Mouse (Mus musculus) right cerebral cortex, postnatal 4 days (tissue): ENCODE results near the gene Rock2.

Experiments
- DNase-seq: peaks from one replicate; pipeline ENCODE4 v3.0.0-alpha.2; 2022

Rock2 gene

GRCm38 (mm10) chr12:16872926-16873464 lies 21.7 kb upstream of the Rock2 start:
- no peak for DNase-seq

DNA sequence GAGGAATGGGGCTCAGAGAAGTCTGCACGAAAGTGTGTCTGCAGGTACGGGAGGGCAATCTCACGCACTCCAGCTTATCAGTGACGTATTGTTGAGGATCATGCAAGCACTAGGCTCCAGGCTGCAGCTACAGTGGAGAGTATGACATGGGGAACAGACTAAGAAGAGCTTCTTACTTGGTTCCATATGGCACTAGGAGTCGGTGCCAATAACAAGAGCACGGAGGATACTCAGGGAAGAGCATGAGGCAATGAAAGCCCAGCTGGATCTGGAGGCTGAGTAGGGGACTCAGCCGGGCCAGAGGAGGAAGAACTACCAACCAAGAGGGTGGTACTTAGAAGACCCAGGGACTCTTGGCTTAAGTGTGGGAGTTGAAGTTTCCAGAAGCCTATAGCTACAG lies 21.1 kb upstream of the Rock2 start:
- DNase-seq, result no peak

DNA sequence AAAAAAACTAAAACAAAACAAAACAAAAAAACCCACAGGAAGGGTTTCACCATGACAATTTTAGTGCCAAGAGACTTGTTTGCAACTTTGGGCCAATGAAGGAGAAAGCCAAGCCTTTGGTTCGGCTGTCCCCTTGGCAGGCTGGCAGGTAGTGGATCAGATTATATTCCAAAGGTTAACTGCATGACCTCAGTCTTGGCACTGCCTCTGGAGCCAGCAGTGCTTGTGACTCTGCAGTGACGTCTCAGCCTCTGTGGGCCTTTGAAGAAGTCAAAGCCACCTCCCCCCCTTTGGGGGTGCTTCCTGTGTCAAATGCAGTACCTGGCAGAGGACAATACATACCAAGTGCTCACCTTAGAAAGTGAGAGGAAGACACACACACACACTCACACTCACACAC lies 20.6 kb upstream of the Rock2 start:
- DNase-seq, result no peak

- DNase-seq, result no peak
Measured at GRCm38 (mm10) chr12:16875269-16875668, 19.4 kb upstream of the Rock2 start.

DNA sequence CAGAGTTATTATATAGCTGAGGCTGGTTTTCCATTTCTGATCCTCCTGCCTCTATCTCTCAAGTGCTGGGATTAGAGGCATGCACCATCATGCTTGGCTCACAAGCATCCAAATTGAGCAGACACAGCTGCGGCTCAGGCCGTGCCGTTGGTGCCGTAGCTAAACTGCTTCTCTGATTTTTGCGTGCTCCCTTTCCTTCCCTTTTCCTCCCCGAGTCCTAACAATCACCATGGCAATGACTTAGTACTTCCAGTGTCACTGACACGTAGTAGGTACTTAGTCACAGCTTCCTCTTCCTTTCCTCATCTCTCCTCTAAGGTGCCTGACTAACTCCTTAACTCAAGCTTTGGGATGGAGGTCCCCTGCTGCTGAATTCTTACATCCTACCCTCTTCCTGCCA lies 19.0 kb upstream of the Rock2 start:
- DNase-seq, result no peak

DNA sequence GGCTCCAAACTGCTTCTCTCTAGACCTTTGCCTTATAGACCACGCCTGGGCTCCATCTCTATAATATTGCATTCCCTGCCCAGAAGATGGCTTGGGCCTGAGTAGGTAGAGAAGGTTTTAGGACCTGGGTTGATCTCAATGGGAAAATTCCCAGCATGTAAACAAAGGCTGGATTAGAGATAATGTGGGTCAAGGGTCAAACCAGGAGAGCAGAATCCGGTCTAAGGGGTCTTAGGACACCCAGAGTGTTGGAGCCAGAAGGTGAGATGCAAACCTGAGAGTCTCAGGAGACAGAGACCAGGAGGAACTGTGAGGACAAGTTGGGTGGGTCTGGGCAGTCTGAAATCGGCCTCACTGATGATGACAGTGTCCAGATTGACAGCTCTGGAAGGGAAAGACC lies 18.0 kb upstream of the Rock2 start:
- DNase-seq, result no peak

DNA sequence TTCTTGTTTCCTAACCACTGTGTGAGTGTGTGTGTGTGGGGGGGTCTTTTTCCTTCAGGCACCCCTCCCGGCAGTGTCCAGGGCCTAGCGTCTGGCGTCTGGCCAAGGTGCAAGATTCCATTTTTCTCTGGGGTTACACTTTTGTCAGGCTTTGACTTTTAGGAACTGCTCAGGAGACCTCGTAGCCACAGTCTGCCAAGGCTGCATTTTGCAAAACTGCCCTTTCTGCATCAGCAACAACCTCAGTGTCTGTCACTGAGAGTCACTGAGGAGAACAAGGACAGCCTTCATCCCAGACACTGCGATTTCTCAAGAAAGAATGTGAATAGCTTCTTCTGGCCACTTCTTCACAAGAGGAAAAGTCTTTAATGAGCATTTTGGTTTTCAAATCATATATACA lies 17.6 kb upstream of the Rock2 start:
- no peak for DNase-seq

DNA sequence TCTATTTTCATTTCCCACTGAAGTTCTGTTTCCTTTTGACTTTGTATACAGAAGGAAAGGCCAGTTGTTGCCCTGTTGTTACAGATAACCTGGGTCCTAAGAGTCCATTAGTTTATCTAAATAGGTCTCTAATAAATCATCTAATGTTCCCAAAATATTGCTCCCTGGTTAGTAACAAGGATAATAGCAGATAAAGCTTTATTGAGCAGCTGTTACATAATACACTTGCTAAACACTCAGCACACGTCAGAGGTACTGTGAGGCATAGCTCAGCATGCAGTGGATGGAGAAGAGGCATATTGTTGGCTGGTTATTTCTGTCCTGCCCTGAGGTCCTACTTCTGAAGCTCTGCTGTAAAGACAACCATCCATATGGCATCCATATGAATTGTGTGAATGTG lies 17.0 kb upstream of the Rock2 start:
- no peak for DNase-seq

DNA sequence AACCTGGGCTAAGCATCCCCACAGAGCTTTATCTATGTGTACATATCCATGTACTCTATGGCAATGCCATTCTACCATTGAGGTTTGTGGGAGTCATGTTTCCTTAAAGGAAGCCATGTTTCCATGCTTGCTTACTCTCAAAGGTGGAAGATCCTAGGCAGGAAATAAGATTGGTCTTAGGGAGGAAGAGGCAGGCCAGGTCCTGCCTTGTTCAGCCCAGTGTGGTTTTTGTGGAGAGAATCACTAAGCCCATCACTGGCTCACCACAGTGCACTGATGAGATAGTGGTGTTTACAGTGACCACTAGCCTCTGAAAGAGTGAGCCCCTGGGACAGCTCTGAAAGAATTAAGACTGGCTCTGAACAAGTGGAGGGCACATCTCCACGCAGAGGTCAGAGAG lies 15.3 kb upstream of the Rock2 start:
- DNase-seq, result no peak

- no peak for DNase-seq
Measured at GRCm38 (mm10) chr12:16880077-16880476, 14.6 kb upstream of the Rock2 start.

DNA sequence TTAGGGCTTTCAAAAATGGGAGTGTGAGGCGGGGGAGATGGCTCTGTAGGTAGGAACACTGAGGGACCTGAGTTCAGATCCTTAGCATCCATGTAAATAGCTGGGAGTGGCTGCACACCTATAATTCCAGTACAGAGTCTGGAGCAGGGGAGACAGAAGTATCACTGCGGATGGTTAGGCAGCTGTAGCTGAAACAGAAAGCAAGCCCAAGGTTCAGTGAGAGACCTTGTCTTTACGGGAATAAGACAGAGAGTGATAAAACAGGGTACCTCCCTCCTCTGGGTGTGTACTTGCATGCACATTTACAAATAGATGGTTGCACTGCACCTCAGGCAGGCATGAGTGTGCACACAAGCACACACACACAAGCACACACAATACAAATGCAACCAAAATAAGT lies 12.3 kb upstream of the Rock2 start:
- no peak for DNase-seq

GRCm38 (mm10) chr12:16883111-16883510 lies 11.6 kb upstream of the Rock2 start:
- DNase-seq, result no peak

DNA sequence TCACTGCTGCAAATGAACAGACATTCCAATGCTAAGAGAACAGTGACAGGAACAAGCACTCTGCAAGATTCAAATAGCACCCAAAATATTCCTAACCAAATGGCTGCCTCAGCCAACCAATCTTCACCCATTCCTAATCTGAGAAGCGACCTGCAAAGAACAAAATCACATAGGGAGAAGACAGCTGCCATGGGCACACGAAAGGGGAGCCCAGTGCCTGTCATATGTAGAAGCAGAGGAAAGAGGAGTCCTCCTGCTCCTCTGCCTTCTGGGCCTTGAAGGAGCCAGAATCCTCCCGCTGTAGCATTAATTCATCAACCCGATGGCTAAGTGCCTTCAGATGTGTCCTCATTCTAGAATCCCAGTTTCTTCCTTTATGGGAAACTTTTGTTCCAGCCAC lies 10.2 kb upstream of the Rock2 start:
- no peak for DNase-seq

GRCm38 (mm10) chr12:16886354-16886753 lies 8.3 kb upstream of the Rock2 start:
- DNase-seq, result no peak

GRCm38 (mm10) chr12:16893039-16893438 lies 1.7 kb upstream of the Rock2 start:
- no peak for DNase-seq

GRCm38 (mm10) chr12:16893656-16894395 lies 869 bp upstream of the Rock2 start:
- DNase-seq, result no peak

GRCm38 (mm10) chr12:16895221-16895928 lies 680 bp downstream of the Rock2 start:
- peak; percentile 34 for DNase-seq

GRCm38 (mm10) chr12:16896073-16896789 lies 1.5 kb downstream of the Rock2 start:
- DNase-seq, result no peak

GRCm38 (mm10) chr12:16897225-16897624 lies 2.5 kb downstream of the Rock2 start:
- DNase-seq, result no peak

DNA sequence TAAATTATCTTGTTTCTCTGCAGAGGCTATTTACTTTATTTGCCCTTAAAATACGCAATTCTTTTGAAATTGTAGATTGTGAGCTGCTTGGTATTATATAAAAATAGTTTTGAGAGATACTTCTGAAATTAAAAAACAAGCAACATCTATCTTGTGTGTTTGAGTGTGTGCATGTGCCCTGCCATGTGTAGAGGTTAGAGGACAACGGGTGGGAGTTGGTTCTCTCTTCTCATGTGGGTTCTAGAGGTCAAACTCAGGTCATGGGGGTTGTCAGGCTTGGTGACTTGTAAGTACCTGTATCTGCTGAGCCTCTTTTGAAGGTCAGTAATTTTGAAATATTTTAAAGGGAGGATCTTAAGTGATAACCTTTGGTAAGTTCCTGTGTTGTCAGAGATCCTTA lies 3.5 kb downstream of the Rock2 start:
- no peak for DNase-seq

GRCm38 (mm10) chr12:16898790-16899189 lies 4.1 kb downstream of the Rock2 start:
- DNase-seq, result no peak

DNA sequence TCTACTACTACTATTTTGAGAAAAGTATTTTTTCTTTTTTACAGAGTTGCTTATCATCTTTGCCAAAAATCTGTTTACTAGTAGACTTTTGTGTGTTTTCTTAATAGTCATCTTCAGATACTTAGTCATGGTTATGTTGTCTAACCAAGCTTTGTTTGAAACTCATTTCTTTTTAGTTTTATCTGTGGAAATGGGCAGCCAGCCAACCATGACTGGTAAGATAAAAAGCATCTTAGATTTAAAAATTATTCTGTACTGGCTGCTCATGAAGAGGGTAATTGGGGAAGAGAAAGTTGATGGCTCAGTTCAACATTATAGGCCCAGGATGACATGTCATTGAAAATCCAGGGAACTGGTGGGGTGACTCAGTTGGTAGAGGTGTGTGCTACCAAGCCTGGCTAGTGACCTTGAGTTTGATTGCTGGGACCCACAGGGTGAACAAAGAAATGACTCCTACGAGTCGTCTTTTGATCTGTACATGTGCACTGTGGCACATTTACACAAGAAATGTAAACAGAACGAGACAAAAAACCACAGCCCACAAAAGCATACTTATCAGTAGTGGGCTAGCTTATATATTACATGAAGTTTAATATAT lies 6.0 kb downstream of the Rock2 start:
- DNase-seq, result no peak

- DNase-seq, result no peak
Measured at GRCm38 (mm10) chr12:16903949-16904635, 9.4 kb downstream of the Rock2 start.
